Mouse (Mus musculus): ENCODE measurements around the gene Nt5e. TPM values are rescaled to one million over a fixed set of nuclear protein-coding genes. Genes with fewer than 3 reads are reported as not detected.

Gene Nt5e
- total RNA-seq, 1 experiment = 14.8 TPM

DNA sequence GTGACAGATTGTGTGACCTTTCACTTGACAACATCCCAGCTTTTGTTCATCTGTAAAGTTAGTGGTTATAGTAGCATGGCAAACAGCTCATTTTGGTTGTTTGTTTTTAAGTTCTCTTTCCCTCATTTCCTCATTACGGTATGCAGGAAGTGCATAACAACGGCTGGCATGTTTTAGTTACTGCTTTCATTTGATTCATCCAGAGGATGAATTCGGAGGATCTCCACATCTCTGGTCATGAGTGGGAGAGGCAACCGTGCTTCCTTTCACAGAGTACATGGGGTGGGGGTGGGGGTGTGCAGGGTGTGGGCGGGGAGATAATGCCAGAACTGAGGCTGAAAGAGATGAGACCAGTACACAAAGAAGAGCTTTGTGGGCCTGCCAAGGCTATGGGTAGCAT lies 19.9 kb downstream of the Nt5e start:
- no peak for DNase-seq (ENCODE audit: low read depth, low spot score)
- Histone ChIP-seq H3K36me3 (ENCODE audit: control insufficient read depth, insufficient read depth, low read length, poor library complexity, severe bottlenecking) (no peaks in the 10 kb centered on the region), H3K9me3 (ENCODE audit: control insufficient read depth, insufficient read depth, low read depth, low read length) (no peaks in the 10 kb centered on the region), H3K4me1 (ENCODE audit: control insufficient read depth in 2 of 2, insufficient read depth in 2 of 2, low read length in 2 of 2, poor library complexity in 1 of 2) (no peaks in the 10 kb centered on the region), H3K27ac (ENCODE audit: insufficient read depth, low read depth, low read length, poor library complexity, severe bottlenecking) (no peak overlapping the region), H3K9ac (ENCODE audit: insufficient read depth, low read depth, low read length, poor library complexity, severe bottlenecking) (no peak overlapping the region), H3K4me3 (ENCODE audit: insufficient read depth in 1 of 2, low read depth in 1 of 2, low read length in 2 of 2, poor library complexity in 1 of 2, severe bottlenecking in 1 of 2) (no peak overlapping the region)
- in situ Hi-C loops (cut with MboI; ENCODE audit: low sequenced_read_pairs in 2 of 2, unreplicated experiment in 2 of 2) = no loop called here
- TF ChIP-seq ZNF384 (IDR thresholded peaks at IDR 0.05; ENCODE audit: low read depth, low read length) (no peak), HCFC1 (IDR thresholded peaks at IDR 0.05; ENCODE audit: borderline replicate concordance, insufficient read depth, low read length) (no peak)

DNA sequence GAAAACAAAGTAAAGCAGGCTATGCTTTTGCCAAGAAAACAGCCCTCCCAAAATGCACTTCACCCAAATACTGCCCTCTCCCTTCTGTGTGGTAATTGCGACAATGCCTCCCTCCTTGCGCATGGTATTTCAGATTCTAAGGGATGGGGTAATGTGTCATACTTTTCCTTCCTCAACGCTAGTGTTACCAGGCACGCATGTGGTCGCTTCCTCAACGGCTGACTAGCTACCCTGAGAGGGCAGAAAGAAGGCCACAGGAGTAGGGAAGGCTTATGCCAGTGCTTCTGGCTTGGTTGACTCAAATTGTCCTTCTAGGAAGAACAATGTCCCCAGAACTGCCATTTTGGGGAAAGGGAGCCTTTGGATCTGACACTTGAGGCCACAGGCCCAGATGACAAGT lies 21.6 kb downstream of the Nt5e start:
- Histone ChIP-seq H3K4me1 (ENCODE audit: control insufficient read depth in 2 of 2, insufficient read depth in 2 of 2, low read length in 2 of 2, poor library complexity in 1 of 2) (no peaks in the 10 kb centered on the region), H3K36me3 (ENCODE audit: control insufficient read depth, insufficient read depth, low read length, poor library complexity, severe bottlenecking) (no peaks in the 10 kb centered on the region), H3K4me3 (ENCODE audit: insufficient read depth in 1 of 2, low read depth in 1 of 2, low read length in 2 of 2, poor library complexity in 1 of 2, severe bottlenecking in 1 of 2) (no peak overlapping the region), H3K27ac (ENCODE audit: insufficient read depth, low read depth, low read length, poor library complexity, severe bottlenecking) (no peak overlapping the region), H3K9me3 (ENCODE audit: control insufficient read depth, insufficient read depth, low read depth, low read length) (no peaks in the 10 kb centered on the region), H3K9ac (ENCODE audit: insufficient read depth, low read depth, low read length, poor library complexity, severe bottlenecking) (no peak overlapping the region)
- DNase-seq (ENCODE audit: low read depth, low spot score) = no peak
- in situ Hi-C loops (cut with MboI; ENCODE audit: low sequenced_read_pairs in 2 of 2, unreplicated experiment in 2 of 2) = no loop called here
- TF ChIP-seq ZNF384 (IDR thresholded peaks at IDR 0.05; ENCODE audit: low read depth, low read length) = no peak
- no peak for TF ChIP-seq CHD2 (IDR thresholded peaks at IDR 0.05; ENCODE audit: low read depth, low read length)
- no peak for TF ChIP-seq MAFK (IDR thresholded peaks at IDR 0.05; ENCODE audit: insufficient read depth, low read depth, low read length)
- no peak for TF ChIP-seq ZC3H11A (IDR thresholded peaks at IDR 0.05; ENCODE audit: borderline replicate concordance, low read depth, low read length)
- TF ChIP-seq HCFC1 (IDR thresholded peaks at IDR 0.05; ENCODE audit: borderline replicate concordance, insufficient read depth, low read length) = no peak

DNA sequence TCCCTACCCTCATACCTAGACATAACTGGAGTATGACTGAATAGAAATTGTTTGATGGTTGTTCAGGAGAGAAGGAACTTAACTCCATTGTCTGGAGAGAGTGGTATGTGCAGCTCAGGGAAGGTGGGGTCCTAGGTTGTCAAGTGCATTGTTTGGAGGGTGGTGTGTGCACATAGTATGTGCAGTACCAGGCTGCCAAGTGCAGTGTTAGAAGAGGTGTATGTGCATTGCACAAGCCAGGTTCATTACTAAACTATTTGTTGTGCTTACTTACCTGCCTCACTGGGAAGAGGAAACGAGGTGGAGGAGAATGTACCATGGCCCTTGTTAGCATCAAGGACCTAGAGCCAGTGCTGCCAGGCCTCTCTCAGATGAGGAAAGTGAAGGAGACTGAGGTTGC lies 23.3 kb downstream of the Nt5e start:
- no peak for DNase-seq (ENCODE audit: low read depth, low spot score)
- Histone ChIP-seq H3K4me1 (ENCODE audit: control insufficient read depth in 2 of 2, insufficient read depth in 2 of 2, low read length in 2 of 2, poor library complexity in 1 of 2) (no peaks in the 10 kb centered on the region), H3K9me3 (ENCODE audit: control insufficient read depth, insufficient read depth, low read depth, low read length) (no peaks in the 10 kb centered on the region), H3K4me3 (ENCODE audit: insufficient read depth in 1 of 2, low read depth in 1 of 2, low read length in 2 of 2, poor library complexity in 1 of 2, severe bottlenecking in 1 of 2) (no peak overlapping the region), H3K36me3 (ENCODE audit: control insufficient read depth, insufficient read depth, low read length, poor library complexity, severe bottlenecking) (no peaks in the 10 kb centered on the region), H3K9ac (ENCODE audit: insufficient read depth, low read depth, low read length, poor library complexity, severe bottlenecking) (no peak overlapping the region), H3K27ac (ENCODE audit: insufficient read depth, low read depth, low read length, poor library complexity, severe bottlenecking) (no peak overlapping the region)
- in situ Hi-C loops (cut with MboI; ENCODE audit: low sequenced_read_pairs in 2 of 2, unreplicated experiment in 2 of 2) = no loop called here
- TF ChIP-seq CHD2 (IDR thresholded peaks at IDR 0.05; ENCODE audit: low read depth, low read length) (no peak), HCFC1 (IDR thresholded peaks at IDR 0.05; ENCODE audit: borderline replicate concordance, insufficient read depth, low read length) (no peak), ZC3H11A (IDR thresholded peaks at IDR 0.05; ENCODE audit: borderline replicate concordance, low read depth, low read length) (no peak), MAFK (IDR thresholded peaks at IDR 0.05; ENCODE audit: insufficient read depth, low read depth, low read length) (no peak), ZNF384 (IDR thresholded peaks at IDR 0.05; ENCODE audit: low read depth, low read length) (no peak)

GRCm38 (mm10) chr9:88351163-88351562 lies 24.2 kb downstream of the Nt5e start:
- Histone ChIP-seq H3K4me1 (ENCODE audit: control insufficient read depth in 2 of 2, insufficient read depth in 2 of 2, low read length in 2 of 2, poor library complexity in 1 of 2) (no peaks in the 10 kb centered on the region), H3K36me3 (ENCODE audit: control insufficient read depth, insufficient read depth, low read length, poor library complexity, severe bottlenecking) (no peaks in the 10 kb centered on the region), H3K9me3 (ENCODE audit: control insufficient read depth, insufficient read depth, low read depth, low read length) (no peaks in the 10 kb centered on the region), H3K9ac (ENCODE audit: insufficient read depth, low read depth, low read length, poor library complexity, severe bottlenecking) (no peak overlapping the region), H3K27ac (ENCODE audit: insufficient read depth, low read depth, low read length, poor library complexity, severe bottlenecking) (no peak overlapping the region), H3K4me3 (ENCODE audit: insufficient read depth in 1 of 2, low read depth in 1 of 2, low read length in 2 of 2, poor library complexity in 1 of 2, severe bottlenecking in 1 of 2) (no peak overlapping the region)
- in situ Hi-C loops (cut with MboI; ENCODE audit: low sequenced_read_pairs in 2 of 2, unreplicated experiment in 2 of 2) = no loop called here
- no peak for TF ChIP-seq ZC3H11A (IDR thresholded peaks at IDR 0.05; ENCODE audit: borderline replicate concordance, low read depth, low read length)
- no peak for TF ChIP-seq HCFC1 (IDR thresholded peaks at IDR 0.05; ENCODE audit: borderline replicate concordance, insufficient read depth, low read length)
- TF ChIP-seq MAFK (IDR thresholded peaks at IDR 0.05; ENCODE audit: insufficient read depth, low read depth, low read length) = no peak
- no peak for TF ChIP-seq ZNF384 (IDR thresholded peaks at IDR 0.05; ENCODE audit: low read depth, low read length)
- TF ChIP-seq CHD2 (IDR thresholded peaks at IDR 0.05; ENCODE audit: low read depth, low read length) = no peak
- no peak for DNase-seq (ENCODE audit: low read depth, low spot score)

DNA sequence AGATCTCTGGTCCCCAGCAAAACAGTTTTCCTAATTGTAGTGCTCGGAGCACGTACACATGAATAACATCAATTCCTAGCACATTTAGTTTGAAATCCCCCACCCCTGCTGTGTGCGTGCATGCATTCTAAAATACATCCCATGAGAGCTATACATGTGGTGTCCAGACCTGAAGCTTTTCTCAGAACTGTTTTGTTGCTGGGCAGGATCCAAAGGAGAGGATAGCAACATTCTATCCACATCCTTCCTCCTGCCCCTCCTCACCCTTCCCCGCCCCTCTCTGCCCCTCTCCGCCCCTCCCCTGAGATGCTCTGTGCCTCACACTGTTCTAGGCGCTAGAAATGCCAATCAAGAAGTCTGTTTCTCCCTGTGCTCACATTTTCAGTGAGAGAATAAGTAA lies 25.7 kb downstream of the Nt5e start:
- TF ChIP-seq ZC3H11A (IDR thresholded peaks at IDR 0.05; ENCODE audit: borderline replicate concordance, low read depth, low read length) (no peak), HCFC1 (IDR thresholded peaks at IDR 0.05; ENCODE audit: borderline replicate concordance, insufficient read depth, low read length) (no peak), ZNF384 (IDR thresholded peaks at IDR 0.05; ENCODE audit: low read depth, low read length) (no peak)
- in situ Hi-C loops (cut with MboI; ENCODE audit: low sequenced_read_pairs in 2 of 2, unreplicated experiment in 2 of 2) = no loop called here
- no peak overlapping the region for H3K27ac ChIP-seq (ENCODE audit: insufficient read depth, low read depth, low read length, poor library complexity, severe bottlenecking)
- no peak overlapping the region for H3K9ac ChIP-seq (ENCODE audit: insufficient read depth, low read depth, low read length, poor library complexity, severe bottlenecking)
- no peak for DNase-seq (ENCODE audit: low read depth, low spot score)
- H3K4me3 ChIP-seq (ENCODE audit: insufficient read depth in 1 of 2, low read depth in 1 of 2, low read length in 2 of 2, poor library complexity in 1 of 2, severe bottlenecking in 1 of 2) = no peak overlapping the region
- no peaks in the 10 kb centered on the region for H3K9me3 ChIP-seq (ENCODE audit: control insufficient read depth, insufficient read depth, low read depth, low read length)
- H3K36me3 ChIP-seq (ENCODE audit: control insufficient read depth, insufficient read depth, low read length, poor library complexity, severe bottlenecking) = no peaks in the 10 kb centered on the region
- H3K4me1 ChIP-seq (ENCODE audit: control insufficient read depth in 2 of 2, insufficient read depth in 2 of 2, low read length in 2 of 2, poor library complexity in 1 of 2) = no peaks in the 10 kb centered on the region
